Mouse (Mus musculus): Measurements from ENCODE around the gene Prkaca.
A peak's percentile ranks its signal among the peaks of the same experiment; 100 is the strongest.

The Prkaca gene

DNA sequence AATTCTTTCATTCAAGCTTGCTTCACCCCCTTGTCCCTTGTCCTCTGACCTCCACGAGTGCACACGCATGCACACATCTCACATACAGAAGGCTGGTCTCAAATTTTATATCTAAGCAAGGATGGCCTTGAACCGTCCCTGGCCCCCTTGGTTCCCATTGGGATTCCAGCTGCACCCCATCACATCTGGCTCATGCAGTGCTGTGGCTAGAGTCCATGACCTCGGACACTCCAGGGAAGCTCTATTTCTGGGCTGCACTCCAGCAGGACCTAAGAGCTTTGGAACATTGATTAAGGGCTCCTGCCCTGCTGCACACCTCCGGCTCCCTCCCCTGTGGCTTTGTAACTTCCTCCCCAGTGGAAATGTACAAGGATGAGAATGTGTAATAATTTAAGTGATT, 65.2 kb downstream of the Prkaca start:
- ATAC-seq (ENCODE audit: low TSS enrichment), result no peak

DNA sequence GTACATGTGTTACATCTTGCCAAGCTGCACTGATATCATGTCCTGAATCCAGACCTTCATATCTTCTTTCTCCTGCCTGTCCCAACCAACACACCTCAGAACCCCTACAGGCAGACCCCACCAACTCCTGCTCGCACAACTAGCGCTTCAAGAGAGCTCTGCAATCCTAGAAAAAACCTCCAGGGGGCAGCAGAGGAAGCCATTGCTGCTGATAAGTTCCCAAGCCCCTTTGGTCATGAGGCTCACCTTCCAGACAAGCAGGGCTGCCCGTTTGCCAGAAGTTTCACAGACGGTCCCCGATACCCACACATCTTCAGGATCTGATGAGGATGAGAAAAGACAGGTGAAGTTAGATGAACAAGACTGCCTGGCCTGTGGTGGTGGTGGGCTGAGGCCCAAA, 66.3 kb downstream of the Prkaca start:
- peak; percentile 56 for ATAC-seq (ENCODE audit: low TSS enrichment)

DNA sequence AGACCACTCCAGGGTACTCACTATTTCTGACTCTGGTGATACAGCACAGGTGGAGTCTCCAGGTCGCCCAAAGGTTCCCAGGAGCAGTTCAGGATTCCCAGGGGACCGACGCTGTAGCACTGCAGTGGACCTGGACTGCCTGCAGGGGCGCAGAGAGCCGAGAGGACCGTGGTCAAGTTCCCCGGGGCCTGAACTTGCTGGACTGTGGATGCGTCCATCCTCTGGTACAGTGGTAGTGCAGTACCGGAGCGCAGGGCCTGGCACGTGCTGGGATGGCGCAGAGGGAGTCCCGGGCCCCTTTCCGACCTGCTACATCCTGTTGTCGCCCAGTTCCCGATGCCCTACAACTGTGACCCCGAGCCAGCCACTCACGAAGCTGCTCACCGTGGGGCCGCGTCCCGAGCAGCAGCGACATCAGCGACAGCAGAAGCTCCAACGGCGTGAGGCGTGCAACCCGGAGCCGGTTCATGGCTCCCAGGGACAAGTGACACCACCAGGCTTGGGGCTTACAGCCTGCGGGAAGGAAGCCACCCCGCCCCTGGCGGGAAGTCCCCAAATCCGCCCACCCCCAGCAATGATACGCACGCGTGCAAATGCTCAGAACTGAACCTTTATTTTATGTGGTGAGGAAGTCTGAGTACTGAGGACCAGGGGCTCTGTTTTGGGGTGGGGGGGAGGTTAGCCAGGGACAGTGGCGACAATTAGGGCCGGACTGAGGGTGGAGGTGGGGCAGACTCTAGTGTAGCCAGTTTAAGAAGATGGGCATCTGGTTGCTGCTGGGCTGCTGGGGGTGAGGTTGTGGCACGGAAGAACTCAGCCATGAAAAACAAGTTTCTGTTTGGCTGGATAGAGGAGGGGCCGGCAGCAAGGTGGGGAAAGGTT, 69.5 kb downstream of the Prkaca start, which contains the start of gene Il27ra:
Gene Il27ra, minus strand, starts transcription at position 524 of the 882 bp plus-strand sequence.
- ATAC-seq (ENCODE audit: low TSS enrichment), result peak; percentile 81; the same call in 1 of the 2 replicates

DNA sequence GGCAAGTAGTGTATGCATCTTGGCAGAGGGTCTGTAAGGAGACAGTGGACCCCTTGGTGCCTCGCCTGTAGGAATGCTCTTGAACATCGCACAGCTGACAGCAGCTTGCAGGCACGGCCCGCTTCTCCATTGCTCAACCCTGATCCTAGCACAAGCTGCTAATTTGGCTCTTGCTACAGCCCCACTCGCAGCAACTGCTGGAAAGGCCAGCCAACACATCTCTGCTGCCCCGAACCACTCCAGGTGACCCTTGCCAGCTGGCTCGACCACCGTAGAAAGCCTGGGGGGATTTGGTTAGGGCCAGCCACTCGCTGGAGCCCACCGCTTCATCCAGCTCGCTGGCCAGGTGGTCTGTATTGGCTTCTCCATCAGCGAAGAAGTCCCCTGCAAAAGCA, 70.2 kb downstream of the Prkaca start:
- ATAC-seq (ENCODE audit: low TSS enrichment), result no peak

DNA sequence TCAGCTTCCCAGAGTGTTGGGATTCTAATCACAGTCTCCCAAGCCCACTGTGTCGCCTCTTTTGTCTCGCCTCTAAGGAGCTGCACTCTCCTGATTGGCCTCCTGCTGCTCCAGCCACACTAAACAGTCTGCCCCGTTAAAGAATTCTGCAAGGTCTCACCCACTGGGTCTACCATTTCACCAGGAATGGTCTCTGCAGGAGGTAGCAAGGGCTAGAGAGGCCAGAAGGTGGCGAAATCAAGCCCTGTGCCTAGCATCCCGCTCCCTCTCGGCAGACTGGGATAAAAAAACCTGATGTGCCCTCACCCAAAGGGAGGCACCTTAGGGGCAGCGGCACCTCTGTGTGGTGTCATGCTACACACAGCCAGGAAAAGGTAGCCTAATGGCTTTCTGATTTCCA, 71.3 kb downstream of the Prkaca start:
- ATAC-seq (ENCODE audit: low TSS enrichment), result no peak

DNA sequence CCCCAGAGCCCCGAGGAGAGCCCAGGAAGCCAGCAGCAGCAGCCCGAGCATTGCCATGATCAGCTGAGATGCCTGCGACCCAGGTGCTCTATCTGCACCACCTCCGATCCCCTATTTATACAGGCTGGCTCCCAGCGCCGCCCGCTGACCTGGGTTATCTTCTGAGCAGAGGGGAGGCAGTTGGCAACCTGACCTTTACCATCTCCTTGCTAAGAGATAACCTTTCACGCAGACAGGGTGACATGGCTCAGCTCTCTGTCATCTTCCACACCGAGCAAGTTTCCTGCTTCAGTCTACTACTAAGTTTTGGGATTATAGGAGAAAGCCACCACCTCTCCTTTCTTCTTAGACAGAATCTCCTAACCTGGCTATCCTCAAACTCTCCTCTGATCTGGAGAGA, 72.1 kb downstream of the Prkaca start, which contains the start of gene Rln3:
Gene Rln3, minus strand, starts transcription at position 101 of the 400 bp plus-strand sequence.
- no peak for ATAC-seq (ENCODE audit: low TSS enrichment)
